Mouse (Mus musculus): ENCODE measurements around the gene Snu13. TPM values are rescaled to one million over a fixed set of nuclear protein-coding genes. Genes with fewer than 3 reads are reported as not detected.

Gene Snu13
- polyA plus RNA-seq, 1 experiment from 2014 or later: 235 TPM

DNA sequence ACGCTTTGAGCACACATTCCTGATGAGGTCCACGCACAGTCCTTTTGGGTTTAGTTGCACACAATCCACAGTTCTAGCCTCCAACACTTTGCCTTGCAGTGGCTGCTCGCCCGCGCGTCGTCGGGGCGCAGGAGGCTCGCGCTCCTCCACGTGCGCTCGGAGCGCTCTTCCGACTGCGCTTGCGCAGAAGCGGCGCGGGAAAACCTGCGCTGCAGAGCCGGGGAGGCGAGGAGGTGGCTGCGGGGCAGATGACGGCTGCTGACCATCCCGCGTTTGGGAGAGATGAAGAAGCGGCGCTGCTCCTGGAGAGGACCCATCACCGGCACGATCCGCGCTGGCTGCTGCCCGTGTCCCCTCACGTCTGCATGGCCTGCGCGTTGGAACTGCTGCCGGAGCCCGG is 22.5 kb upstream of the Snu13 start, which contains the start of gene Mei1:
Gene Mei1 (plus strand): TSS at position 99 of the 400 bp plus-strand sequence.
- H3K27ac ChIP-seq: no peak within 1 kb of the TSS
- 20% methylated on average over 40 of the region's 40 CpGs for WGBS
- ATAC-seq (ENCODE audit: low FRiP score) (no peak), DNase-seq (ENCODE audit: low spot score) (no peak)
- H3K4me3 ChIP-seq (replicated peaks; ENCODE audit: low read length): peak within 1 kb of the TSS; percentile 15
- H3K27me3 ChIP-seq (ENCODE audit: control insufficient read depth, insufficient read depth, low read length): peaks cover 31% of the 10 kb centered on the region
- H3K36me3 ChIP-seq (replicated peaks; ENCODE audit: control insufficient read depth, insufficient read depth): no peaks in the 10 kb centered on the region
- H3K4me2 ChIP-seq (replicated peaks): peak within 1 kb of the TSS; percentile 39
- H3K9me3 ChIP-seq (ENCODE audit: control insufficient read depth, low read length): no peaks in the 10 kb centered on the region
- no peak within 1 kb of the TSS for H3K9ac ChIP-seq
- H3K4me1 ChIP-seq (replicated peaks; ENCODE audit: control insufficient read depth, insufficient read depth, low read length): no peaks in the 10 kb centered on the region

DNA sequence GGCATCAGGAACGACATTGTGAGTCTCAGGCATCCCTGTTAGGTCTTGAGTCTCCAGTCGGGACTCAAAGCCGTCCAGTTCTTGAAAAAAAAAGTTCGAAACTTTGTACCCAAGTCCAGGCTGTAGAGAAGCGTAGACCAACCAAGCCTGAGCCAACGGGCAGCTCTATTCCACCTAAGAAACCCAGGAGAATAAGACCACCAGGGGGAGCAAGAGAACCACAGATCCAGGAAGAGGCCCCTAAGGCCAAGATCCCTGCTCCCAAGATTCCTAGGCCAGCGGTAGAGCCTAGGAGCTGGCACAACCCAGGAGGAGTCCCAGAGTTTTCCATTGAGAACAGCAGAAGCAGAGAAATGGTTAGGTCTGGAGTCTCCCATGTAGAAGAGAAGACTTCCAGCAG is 18.1 kb upstream of the Snu13 start:
- Histone ChIP-seq H3K27me3 (ENCODE audit: control insufficient read depth, insufficient read depth, low read length) (peaks cover 37% of the 10 kb centered on the region), H3K4me1 (replicated peaks; ENCODE audit: control insufficient read depth, insufficient read depth, low read length) (no peaks in the 10 kb centered on the region), H3K36me3 (replicated peaks; ENCODE audit: control insufficient read depth, insufficient read depth) (no peaks in the 10 kb centered on the region), H3K4me3 (replicated peaks; ENCODE audit: low read length) (no peak overlapping the region), H3K4me2 (replicated peaks) (no peak overlapping the region), H3K9me3 (ENCODE audit: control insufficient read depth, low read length) (no peaks in the 10 kb centered on the region), H3K27ac (no peak overlapping the region), H3K9ac (no peak overlapping the region; the same call in 1 of the 2 replicates)
- no peak for ATAC-seq (ENCODE audit: low FRiP score)
- DNase-seq (ENCODE audit: low spot score): peak; percentile 88
- WGBS: 21% methylated on average over 7 of the region's 7 CpGs

DNA sequence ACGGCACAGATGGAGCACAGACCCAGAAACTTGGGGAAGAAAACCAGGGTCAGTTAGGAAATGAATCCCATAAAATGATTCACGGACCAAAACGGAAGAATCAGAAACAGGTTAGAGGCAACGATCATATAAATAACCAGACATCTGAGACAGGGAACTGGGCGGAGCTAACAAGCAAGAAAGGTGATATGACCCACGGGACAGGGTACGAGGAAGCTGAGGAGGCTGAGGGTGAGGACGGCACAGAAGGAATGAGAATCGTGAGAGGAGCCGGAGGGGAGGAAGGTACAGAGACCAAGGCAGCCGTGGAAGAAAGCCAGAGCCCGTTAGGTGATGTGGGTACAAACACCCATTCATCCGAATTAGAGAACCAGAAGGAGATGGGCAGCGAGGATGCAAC is 16.5 kb upstream of the Snu13 start:
- Histone ChIP-seq H3K36me3 (replicated peaks; ENCODE audit: control insufficient read depth, insufficient read depth) (no peaks in the 10 kb centered on the region), H3K27ac (no peak overlapping the region), H3K27me3 (ENCODE audit: control insufficient read depth, insufficient read depth, low read length) (peaks cover 21% of the 10 kb centered on the region), H3K4me2 (replicated peaks) (no peak overlapping the region), H3K4me1 (replicated peaks; ENCODE audit: control insufficient read depth, insufficient read depth, low read length) (no peaks in the 10 kb centered on the region), H3K9me3 (ENCODE audit: control insufficient read depth, low read length) (no peaks in the 10 kb centered on the region), H3K4me3 (replicated peaks; ENCODE audit: low read length) (no peak overlapping the region), H3K9ac (no peak overlapping the region)
- no peak for ATAC-seq (ENCODE audit: low FRiP score)
- 76% methylated on average over 14 of the region's 14 CpGs for WGBS
- DNase-seq (ENCODE audit: low spot score): no peak

DNA sequence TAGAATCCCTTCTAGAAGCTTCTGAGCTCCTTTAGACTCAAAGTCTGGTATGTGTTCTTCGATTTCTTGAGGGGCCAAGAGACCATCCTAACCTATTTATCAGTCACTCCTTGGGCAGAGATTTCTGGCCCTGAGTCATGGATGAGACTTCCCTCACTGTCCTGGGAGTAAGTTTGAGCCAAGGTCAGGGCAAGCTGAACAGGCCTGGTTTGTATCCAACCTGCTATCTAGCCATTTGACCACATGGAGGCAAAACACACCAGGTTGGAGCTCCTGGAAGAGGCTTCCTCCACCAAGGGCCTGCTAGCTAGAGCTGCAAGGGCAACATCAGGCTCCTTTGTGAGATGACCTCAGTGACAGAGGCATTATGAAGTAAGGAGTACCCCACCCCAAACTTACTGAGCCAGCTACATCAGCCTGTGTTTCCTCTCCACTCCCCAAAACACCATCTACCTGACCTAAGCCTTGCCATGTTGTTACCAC is 11.4 kb upstream of the Snu13 start, which contains the start of gene 4930407I10Rik:
Gene 4930407I10Rik (plus strand): TSS at position 433 of the 483 bp plus-strand sequence.
- Histone ChIP-seq H3K4me1 (replicated peaks; ENCODE audit: control insufficient read depth, insufficient read depth, low read length) (no peaks in the 10 kb centered on the region), H3K36me3 (replicated peaks; ENCODE audit: control insufficient read depth, insufficient read depth) (no peaks in the 10 kb centered on the region), H3K9me3 (ENCODE audit: control insufficient read depth, low read length) (no peaks in the 10 kb centered on the region), H3K4me2 (replicated peaks) (no peak within 1 kb of the TSS), H3K9ac (no peak within 1 kb of the TSS), H3K4me3 (replicated peaks; ENCODE audit: low read length) (no peak within 1 kb of the TSS), H3K27ac (no peak within 1 kb of the TSS), H3K27me3 (ENCODE audit: control insufficient read depth, insufficient read depth, low read length) (0 out of 2 replicates have a peak, but pooled peaks cover 4% of the 10 kb centered on the region)
- DNase-seq (ENCODE audit: low spot score): no peak
- no peak for ATAC-seq (ENCODE audit: low FRiP score)
- WGBS: 83% methylated on average over 1 of the region's 1 CpGs

DNA sequence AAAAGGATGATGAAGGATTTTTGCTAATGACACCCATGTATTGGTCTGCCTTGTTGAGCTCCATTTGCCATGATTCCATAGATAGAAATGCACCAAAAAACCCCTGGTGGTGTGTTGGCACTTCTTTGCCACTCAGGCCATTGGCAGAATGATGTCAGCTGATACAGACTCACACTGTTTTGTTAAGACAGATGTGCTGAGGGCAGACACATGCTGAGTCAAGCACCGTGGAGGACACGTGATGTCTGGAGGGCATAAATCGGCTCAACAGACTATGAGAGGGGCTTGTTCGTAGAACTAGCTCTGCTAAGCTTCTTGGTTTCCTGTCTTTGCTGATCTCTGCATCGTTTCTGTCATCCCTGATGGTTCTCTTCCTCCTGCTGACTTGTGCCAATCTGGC is 5.1 kb upstream of the Snu13 start:
- Histone ChIP-seq H3K27ac (no peak overlapping the region), H3K27me3 (ENCODE audit: control insufficient read depth, insufficient read depth, low read length) (no peaks in the 10 kb centered on the region), H3K4me1 (replicated peaks; ENCODE audit: control insufficient read depth, insufficient read depth, low read length) (no peaks in the 10 kb centered on the region; the same call in 1 of the 2 replicates), H3K4me3 (replicated peaks; ENCODE audit: low read length) (no peak overlapping the region), H3K9ac (no peak overlapping the region), H3K36me3 (replicated peaks; ENCODE audit: control insufficient read depth, insufficient read depth) (no peaks in the 10 kb centered on the region), H3K9me3 (ENCODE audit: control insufficient read depth, low read length) (no peaks in the 10 kb centered on the region), H3K4me2 (replicated peaks) (no peak overlapping the region)
- 66% methylated on average over 5 of the region's 5 CpGs for WGBS
- no peak for ATAC-seq (ENCODE audit: low FRiP score)
- no peak for DNase-seq (ENCODE audit: low spot score)

DNA sequence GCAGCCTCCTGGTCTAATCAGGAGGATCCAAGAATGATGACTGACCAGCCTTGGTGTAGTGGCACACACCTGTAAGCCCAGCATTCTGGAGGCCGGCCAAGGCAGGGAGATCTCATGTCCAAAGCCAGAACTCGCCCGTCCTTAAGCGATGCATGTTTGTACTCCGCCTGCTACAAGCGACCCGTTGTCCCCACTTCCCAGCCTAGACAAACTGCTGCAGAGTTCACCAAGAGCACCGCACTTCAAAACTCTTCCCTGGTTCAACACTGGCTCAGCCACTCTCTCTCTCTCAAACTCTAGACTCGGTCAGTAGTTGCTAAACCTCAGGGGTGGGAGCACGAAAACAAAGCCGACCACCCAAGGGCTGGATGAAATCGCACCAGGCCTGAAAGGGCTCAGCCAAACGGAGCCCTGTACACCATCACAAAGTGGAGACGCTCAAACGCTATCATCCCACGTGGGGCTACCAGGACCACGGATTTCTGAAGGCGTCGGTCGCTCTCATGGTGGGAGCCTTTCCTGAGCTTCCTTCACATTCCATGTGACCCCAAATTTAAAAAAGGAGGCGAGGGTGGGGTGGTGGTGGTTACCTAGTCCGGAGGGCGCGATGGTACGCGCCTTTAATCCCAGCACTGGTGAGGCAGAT is 1.0 kb downstream of the Snu13 start:
- peak overlapping the region; percentile 93 for H3K9ac ChIP-seq
- peak overlapping the region; percentile 98 for H3K4me2 ChIP-seq (replicated peaks)
- peak overlapping the region; percentile 100 for H3K4me3 ChIP-seq (replicated peaks; ENCODE audit: low read length)
- H3K27ac ChIP-seq: no peak overlapping the region
- ATAC-seq (ENCODE audit: low FRiP score): no peak
- no peaks in the 10 kb centered on the region for H3K9me3 ChIP-seq (ENCODE audit: control insufficient read depth, low read length)
- H3K27me3 ChIP-seq (ENCODE audit: control insufficient read depth, insufficient read depth, low read length): no peaks in the 10 kb centered on the region
- H3K36me3 ChIP-seq (replicated peaks; ENCODE audit: control insufficient read depth, insufficient read depth): peaks cover 20% of the 10 kb centered on the region
- H3K4me1 ChIP-seq (replicated peaks; ENCODE audit: control insufficient read depth, insufficient read depth, low read length): peaks cover 18% of the 10 kb centered on the region
- DNase-seq (ENCODE audit: low spot score): no peak
- WGBS: 6% methylated on average over 26 of the region's 26 CpGs

DNA sequence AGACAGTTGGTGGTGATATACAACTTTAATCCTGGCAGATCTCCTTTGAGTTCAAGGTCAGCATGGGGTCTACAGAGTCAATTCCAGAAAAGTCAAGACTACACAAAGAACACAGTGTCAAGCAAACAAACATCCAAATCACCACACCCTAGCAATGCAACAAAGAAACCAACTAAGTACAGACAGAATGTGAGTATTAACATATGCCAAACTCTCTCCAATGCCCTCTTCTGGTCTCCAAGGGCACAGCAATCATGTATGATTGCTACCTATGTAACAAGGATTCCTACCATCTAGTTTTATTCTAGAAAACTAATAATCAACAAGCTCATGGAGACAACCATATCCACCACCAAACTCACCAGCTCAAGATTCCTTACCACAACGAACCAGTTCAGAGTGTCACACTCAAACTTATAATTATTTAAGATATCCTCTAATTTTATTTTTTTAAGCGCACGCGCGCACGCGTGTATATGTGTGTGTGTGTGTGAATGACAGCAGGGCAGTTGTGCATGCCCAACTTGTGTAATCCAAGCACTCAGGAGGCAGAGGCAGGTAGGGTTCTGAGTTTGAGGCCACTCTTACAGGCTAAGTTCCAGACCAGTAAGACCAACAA is 3.1 kb downstream of the Snu13 start:
- DNase-seq (ENCODE audit: low spot score) (no peak), ATAC-seq (ENCODE audit: low FRiP score) (no peak)
- no peak overlapping the region for H3K4me2 ChIP-seq (replicated peaks)
- no peaks in the 10 kb centered on the region for H3K9me3 ChIP-seq (ENCODE audit: control insufficient read depth, low read length)
- no peak overlapping the region for H3K9ac ChIP-seq
- H3K4me3 ChIP-seq (replicated peaks; ENCODE audit: low read length): no peak overlapping the region
- no peak overlapping the region for H3K27ac ChIP-seq
- peaks cover 18% of the 10 kb centered on the region for H3K4me1 ChIP-seq (replicated peaks; ENCODE audit: control insufficient read depth, insufficient read depth, low read length)
- 98% methylated on average over 7 of the region's 7 CpGs for WGBS
- no peaks in the 10 kb centered on the region for H3K27me3 ChIP-seq (ENCODE audit: control insufficient read depth, insufficient read depth, low read length)
- peaks cover 39% of the 10 kb centered on the region for H3K36me3 ChIP-seq (replicated peaks; ENCODE audit: control insufficient read depth, insufficient read depth)

DNA sequence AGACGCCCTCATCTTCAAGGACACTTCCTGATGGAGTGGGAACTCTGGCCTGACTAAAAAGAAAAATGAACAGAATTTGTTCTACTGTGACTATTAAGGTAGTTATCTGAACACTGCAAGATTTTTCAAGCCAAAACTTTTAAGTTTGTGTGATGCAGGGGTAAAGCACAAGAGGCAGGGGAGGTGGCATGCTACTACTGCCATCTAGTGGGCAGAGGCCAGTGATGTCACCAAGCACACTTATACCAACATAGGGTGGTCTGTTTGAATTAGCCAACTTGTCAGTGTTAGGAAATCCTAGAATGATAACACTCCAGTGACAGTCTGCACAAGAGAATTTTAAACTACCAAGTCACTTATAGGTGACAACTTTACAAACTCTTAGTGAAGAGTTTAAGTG is 6.7 kb downstream of the Snu13 start:
- peaks cover 75% of the 10 kb centered on the region for H3K36me3 ChIP-seq (replicated peaks; ENCODE audit: control insufficient read depth, insufficient read depth)
- ATAC-seq (ENCODE audit: low FRiP score): no peak
- H3K27me3 ChIP-seq (ENCODE audit: control insufficient read depth, insufficient read depth, low read length): no peaks in the 10 kb centered on the region
- no peak overlapping the region for H3K4me2 ChIP-seq (replicated peaks)
- no peaks in the 10 kb centered on the region for H3K9me3 ChIP-seq (ENCODE audit: control insufficient read depth, low read length)
- H3K4me1 ChIP-seq (replicated peaks; ENCODE audit: control insufficient read depth, insufficient read depth, low read length): peaks cover 8% of the 10 kb centered on the region; the same call in 1 of the 2 replicates
- peak; percentile 77 for DNase-seq (ENCODE audit: low spot score)
- no peak overlapping the region for H3K27ac ChIP-seq
- WGBS: 97% methylated on average over 1 of the region's 1 CpGs
- no peak overlapping the region for H3K9ac ChIP-seq
- H3K4me3 ChIP-seq (replicated peaks; ENCODE audit: low read length): no peak overlapping the region

DNA sequence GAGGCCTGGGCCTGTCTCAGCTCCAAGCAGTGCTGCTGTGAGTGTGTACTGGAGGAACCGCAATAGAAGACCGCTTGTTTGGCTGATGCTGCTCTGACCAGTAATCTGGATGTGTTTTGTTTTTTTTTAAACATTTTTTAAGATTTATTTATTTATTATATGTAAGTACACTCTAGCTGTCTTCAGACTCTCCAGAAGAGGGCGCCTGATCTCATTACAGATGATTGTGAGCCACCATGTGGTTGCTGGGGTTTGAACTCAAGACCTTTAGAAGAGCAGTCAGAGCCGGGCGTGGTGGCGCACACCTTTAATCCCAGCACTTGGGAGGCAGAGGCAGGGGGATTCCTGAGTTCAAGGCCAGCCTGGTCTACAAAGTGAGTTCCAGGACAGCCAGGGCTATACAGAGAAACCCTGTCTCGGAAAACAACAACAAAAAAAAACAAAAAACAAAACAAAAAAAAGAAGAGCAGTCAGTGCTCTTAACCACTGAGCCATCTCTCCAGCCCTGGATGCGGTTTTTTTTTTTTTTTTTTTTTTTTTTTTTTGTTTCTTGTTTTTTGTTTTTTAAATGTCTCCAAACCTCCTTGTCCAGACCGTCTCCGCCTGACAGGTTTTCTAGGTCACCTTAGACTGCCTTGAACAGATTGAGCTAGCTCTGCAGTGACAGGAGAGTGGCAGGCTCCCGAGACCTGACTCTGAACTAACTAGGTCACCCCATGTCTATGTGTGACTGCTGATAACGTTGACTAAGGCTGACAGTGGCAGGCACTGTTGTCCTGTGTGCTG is 11.3 kb downstream of the Snu13 start:
- no peaks in the 10 kb centered on the region for H3K4me1 ChIP-seq (replicated peaks; ENCODE audit: control insufficient read depth, insufficient read depth, low read length)
- no peak overlapping the region for H3K27ac ChIP-seq
- H3K4me3 ChIP-seq (replicated peaks; ENCODE audit: low read length): no peak overlapping the region
- no peak overlapping the region for H3K9ac ChIP-seq
- no peak overlapping the region for H3K4me2 ChIP-seq (replicated peaks)
- WGBS: 86% methylated on average over 12 of the region's 12 CpGs
- peaks cover 95% of the 10 kb centered on the region for H3K36me3 ChIP-seq (replicated peaks; ENCODE audit: control insufficient read depth, insufficient read depth)
- H3K27me3 ChIP-seq (ENCODE audit: control insufficient read depth, insufficient read depth, low read length): no peaks in the 10 kb centered on the region
- DNase-seq (ENCODE audit: low spot score) (no peak), ATAC-seq (ENCODE audit: low FRiP score) (no peak)
- no peaks in the 10 kb centered on the region for H3K9me3 ChIP-seq (ENCODE audit: control insufficient read depth, low read length)

Data from hindbrain, embryonic 14.5 days (tissue).